ENCODE assay signal across 26 mouse cellular contexts in the genomic region with DNA sequence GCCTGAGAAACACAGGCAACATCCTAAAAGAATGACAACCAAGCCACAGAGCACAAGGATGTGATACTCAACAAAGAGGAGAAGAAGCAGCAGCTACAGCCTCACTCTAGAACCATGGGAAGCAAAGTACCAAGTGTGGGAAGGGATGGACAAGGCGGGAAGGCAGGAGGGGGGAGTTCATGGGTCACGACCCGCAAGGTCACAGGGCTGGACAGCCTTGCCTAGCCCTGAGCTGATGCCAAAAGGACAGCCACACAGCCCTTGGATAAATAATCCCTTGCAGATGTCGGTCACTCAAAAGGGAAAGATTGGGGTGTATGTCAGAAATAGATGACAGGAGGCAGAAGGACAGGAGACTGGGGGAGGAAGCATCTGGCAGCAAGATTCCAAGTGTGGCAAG.
"Had no signal": no experiment of that assay in that cellular context is flagged by ENCODE, and none has a peak within 500 bp of the region (broad histone marks: within the 10 kb centered on the region; RNA-seq: fewer than 3 reads in every experiment).

No protein-coding gene starts in this region.

- H3K9ac ChIP-seq: heart, embryonic 12.5 days; hindbrain, embryonic 12.5 days; hindbrain, embryonic 14.5 days; intestine, embryonic 15.5 days; limb, embryonic 13.5 days; limb, embryonic 15.5 days; liver, embryonic 12.5 days; liver, embryonic 14.5 days had no signal

- H3K4me2 ChIP-seq: heart, embryonic 12.5 days; hindbrain, embryonic 12.5 days; hindbrain, embryonic 14.5 days; intestine, embryonic 15.5 days; limb, embryonic 13.5 days; limb, embryonic 15.5 days; liver, embryonic 12.5 days had no signal

- DNase-seq: gastrocnemius, adult 2 months; gastrocnemius, postnatal 10 days; gastrocnemius, postnatal 25 days; heart, adult 18-20 months; heart, postnatal 10 days; heart, postnatal 4 days; kidney, adult 18-20 months; kidney, adult 8-10 months; kidney, postnatal 10 days; kidney, postnatal 25 days; kidney, postnatal 4 days; layer of hippocampus, adult 9-11 months; layer of hippocampus, postnatal 36 days; left cerebral cortex, postnatal 4 days had no signal

- H3K27ac ChIP-seq: hindbrain, embryonic 10.5 days; hindbrain, embryonic 12.5 days; hindbrain, embryonic 14.5 days; intestine, embryonic 15.5 days; limb, embryonic 15.5 days; liver, embryonic 12.5 days; liver, embryonic 14.5 days had no signal

- H3K9me3 ChIP-seq: heart, embryonic 12.5 days; hindbrain, embryonic 10.5 days; hindbrain, embryonic 12.5 days; intestine, embryonic 15.5 days; limb, embryonic 13.5 days; limb, embryonic 15.5 days; liver, embryonic 12.5 days had no signal

- ATAC-seq: hindbrain, embryonic 16.5 days; inflammation-experienced regulatory T-cells, adult 6 months; intestine, embryonic 15.5 days; intestine, postnatal 0 days; liver, embryonic 12.5 days had no signal

- H3K4me3 ChIP-seq: gastrocnemius, adult 2 months; heart, embryonic 12.5 days; hindbrain, embryonic 10.5 days; hindbrain, embryonic 12.5 days; intestine, embryonic 15.5 days; limb, embryonic 13.5 days; limb, embryonic 15.5 days; liver, embryonic 12.5 days had no signal

- H3K4me1 ChIP-seq: liver, embryonic 12.5 days had no signal

- H3K36me3 ChIP-seq: heart, embryonic 12.5 days; hindbrain, embryonic 10.5 days; hindbrain, embryonic 12.5 days; intestine, embryonic 15.5 days; liver, embryonic 12.5 days had no signal

- H3K27me3 ChIP-seq: heart, embryonic 12.5 days; hindbrain, embryonic 12.5 days; intestine, embryonic 15.5 days; limb, embryonic 13.5 days; limb, embryonic 15.5 days; liver, embryonic 12.5 days had no signal
